Mouse (Mus musculus): ENCODE data around the gene Gm16253. TPM values are rescaled to one million over a fixed set of nuclear protein-coding genes. Genes with fewer than 3 reads are reported as not detected.

Gene Gm16253
- polyA plus RNA-seq, 1 experiment, result not detected

DNA sequence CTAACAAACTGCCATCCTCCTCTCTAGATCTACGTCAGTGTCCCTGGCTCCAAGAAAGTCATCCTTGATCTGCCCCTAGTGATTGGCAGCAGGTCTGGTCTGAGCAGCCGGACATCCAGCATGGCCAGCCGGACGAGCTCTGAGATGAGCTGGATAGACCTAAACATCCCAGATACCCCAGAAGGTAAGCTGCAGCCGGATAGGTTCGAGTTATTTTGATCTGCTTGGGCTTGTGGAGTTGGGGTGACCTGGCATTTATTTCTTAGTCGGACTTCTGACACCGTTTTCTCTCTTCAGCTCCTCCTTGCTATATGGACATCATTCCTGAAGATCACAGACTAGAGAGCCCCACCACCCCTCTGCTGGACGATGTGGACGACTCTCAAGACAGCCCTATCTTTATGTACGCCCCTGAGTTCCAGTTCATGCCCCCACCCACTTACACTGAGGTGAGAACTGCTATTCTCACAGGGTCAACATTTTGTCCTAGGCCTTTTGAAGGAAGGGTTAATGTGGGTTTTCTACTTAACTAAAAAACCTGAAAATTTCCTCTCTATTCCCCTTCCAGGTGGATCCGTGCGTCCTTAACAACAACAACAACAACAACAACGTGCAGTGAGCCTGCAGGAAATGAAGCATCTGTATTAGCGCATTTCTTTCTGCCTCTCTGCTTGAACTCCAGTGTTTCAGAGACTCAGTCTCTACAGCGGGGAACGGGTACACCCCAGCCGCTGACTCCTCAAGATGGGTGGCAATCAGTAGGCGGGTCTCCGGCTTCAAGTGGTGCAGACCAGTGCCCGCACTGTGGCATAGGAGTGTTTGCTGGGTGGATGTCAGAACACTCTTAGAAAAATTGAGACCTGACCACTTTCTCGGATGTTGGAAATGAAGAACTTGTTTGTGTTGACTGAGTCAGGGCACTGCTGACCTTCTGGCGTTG, 16.6 kb upstream of the Gm16253 start:
- H3K4me1 ChIP-seq (replicated peaks; ENCODE audit: control insufficient read depth, insufficient read depth, low read length), result peaks cover 52% of the 10 kb centered on the region
- H3K27ac ChIP-seq (ENCODE audit: control insufficient read depth, insufficient read depth, low read length), result no peak overlapping the region; the same call in 1 of the 2 replicates
- TF ChIP-seq POLR2A (IDR thresholded peaks at IDR 0.05; ENCODE audit: control insufficient read depth, extremely low read depth, insufficient read depth, low read length, poor library complexity) (no peak), CTCF (IDR thresholded peaks at IDR 0.05; ENCODE audit: borderline replicate concordance, control insufficient read depth, extremely low read depth, insufficient read depth, low read length, poor library complexity) (no peak)
- WGBS, result 55% methylated on average over 23 of the region's 23 CpGs
- peak overlapping the region; percentile 88 for H3K4me3 ChIP-seq (ENCODE audit: control insufficient read depth, insufficient read depth, low read length)
- no peak for DNase-seq
- H3K36me3 ChIP-seq (ENCODE audit: control insufficient read depth, insufficient read depth, low read length), result peaks cover 26% of the 10 kb centered on the region
- H3K27me3 ChIP-seq (ENCODE audit: control insufficient read depth, insufficient read depth, low read length), result no peaks in the 10 kb centered on the region

DNA sequence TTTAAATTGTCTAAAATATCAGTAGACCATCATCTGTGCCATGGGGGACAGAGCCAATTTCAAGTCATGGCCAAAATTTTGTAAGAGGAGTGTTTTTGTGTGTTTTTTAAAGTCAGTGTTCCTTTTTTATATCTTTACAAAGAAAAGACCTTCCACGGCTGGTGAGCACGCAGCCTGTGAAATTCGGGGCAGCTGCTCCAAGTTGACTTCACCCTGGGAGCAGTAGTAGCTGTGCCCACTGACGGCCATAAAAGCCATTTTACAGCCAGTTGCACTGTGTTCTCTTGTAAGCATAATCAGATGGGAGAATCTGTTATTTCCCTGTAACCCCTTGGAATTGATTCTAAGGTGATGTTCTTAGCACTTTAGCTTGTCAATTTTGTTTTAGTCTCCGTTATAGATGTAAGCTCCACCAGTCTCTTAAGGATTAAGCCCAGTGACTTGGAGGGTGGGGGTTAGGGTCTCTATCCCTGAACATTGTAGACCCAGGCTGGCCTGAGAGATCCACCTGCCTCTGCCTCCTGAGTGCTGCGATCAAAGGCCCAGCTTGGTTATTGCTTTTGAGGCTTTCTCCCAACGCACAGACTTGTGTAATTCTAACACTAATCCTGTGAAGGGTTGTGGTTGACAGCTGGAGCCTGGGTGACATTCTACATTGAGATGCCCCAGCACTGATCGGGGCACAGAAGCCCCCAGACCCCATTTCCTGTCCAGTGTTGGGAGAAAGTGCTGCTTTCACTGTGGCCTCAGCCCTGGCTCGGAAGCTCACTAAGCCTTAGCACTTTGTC, 15.7 kb upstream of the Gm16253 start:
- Histone ChIP-seq H3K4me3 (ENCODE audit: control insufficient read depth, insufficient read depth, low read length) (peak overlapping the region; percentile 17), H3K36me3 (ENCODE audit: control insufficient read depth, insufficient read depth, low read length) (peaks cover 26% of the 10 kb centered on the region), H3K4me1 (replicated peaks; ENCODE audit: control insufficient read depth, insufficient read depth, low read length) (peaks cover 49% of the 10 kb centered on the region), H3K27me3 (ENCODE audit: control insufficient read depth, insufficient read depth, low read length) (no peaks in the 10 kb centered on the region), H3K27ac (ENCODE audit: control insufficient read depth, insufficient read depth, low read length) (no peak overlapping the region)
- no peak for DNase-seq
- TF ChIP-seq CTCF (IDR thresholded peaks at IDR 0.05; ENCODE audit: borderline replicate concordance, control insufficient read depth, extremely low read depth, insufficient read depth, low read length, poor library complexity) (no peak), POLR2A (IDR thresholded peaks at IDR 0.05; ENCODE audit: control insufficient read depth, extremely low read depth, insufficient read depth, low read length, poor library complexity) (no peak)
- 79% methylated on average over 9 of the region's 9 CpGs for WGBS

DNA sequence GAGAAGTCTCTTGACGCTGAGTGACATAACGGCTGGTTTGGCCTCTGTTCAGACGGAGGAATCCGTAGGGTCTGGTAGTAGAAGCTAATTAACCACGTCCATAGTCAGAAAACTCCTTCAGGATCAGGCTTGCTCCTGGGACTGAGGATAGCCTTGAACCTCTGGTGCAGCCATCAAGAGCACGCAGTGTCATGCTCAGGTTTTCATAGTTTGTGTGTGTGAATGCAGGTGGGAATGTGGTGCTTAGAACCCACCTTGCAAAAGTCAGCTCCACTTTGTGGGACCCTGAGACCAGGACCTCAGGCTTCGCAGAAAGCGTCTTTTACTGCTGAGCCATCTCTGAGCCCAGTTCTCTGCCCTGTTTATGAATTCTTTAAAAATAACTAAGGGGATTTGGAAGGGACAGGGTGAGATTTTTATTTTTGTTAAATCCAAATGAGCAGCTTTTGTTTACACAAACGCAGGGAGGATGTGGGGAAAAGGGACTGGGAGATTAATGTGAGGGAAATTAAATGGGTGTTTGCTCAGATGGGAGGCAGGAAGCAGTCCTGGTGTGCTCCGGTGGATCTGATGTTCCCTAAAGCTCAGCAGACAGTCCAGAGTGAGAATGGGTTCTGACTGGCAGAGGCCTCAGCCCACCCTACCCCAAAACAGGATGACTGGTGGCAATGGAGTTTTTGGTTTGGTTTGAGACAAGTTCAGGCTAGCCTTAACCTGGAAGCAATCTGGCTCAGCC, 14.7 kb upstream of the Gm16253 start:
- Histone ChIP-seq H3K36me3 (ENCODE audit: control insufficient read depth, insufficient read depth, low read length) (peaks cover 26% of the 10 kb centered on the region), H3K4me1 (replicated peaks; ENCODE audit: control insufficient read depth, insufficient read depth, low read length) (peaks cover 55% of the 10 kb centered on the region), H3K4me3 (ENCODE audit: control insufficient read depth, insufficient read depth, low read length) (no peak overlapping the region), H3K27me3 (ENCODE audit: control insufficient read depth, insufficient read depth, low read length) (no peaks in the 10 kb centered on the region), H3K27ac (ENCODE audit: control insufficient read depth, insufficient read depth, low read length) (no peak overlapping the region; the same call in 1 of the 2 replicates)
- DNase-seq, result no peak
- no peak for TF ChIP-seq POLR2A (IDR thresholded peaks at IDR 0.05; ENCODE audit: control insufficient read depth, extremely low read depth, insufficient read depth, low read length, poor library complexity)
- no peak for TF ChIP-seq CTCF (IDR thresholded peaks at IDR 0.05; ENCODE audit: borderline replicate concordance, control insufficient read depth, extremely low read depth, insufficient read depth, low read length, poor library complexity)
- 81% methylated on average over 10 of the region's 10 CpGs for WGBS

DNA sequence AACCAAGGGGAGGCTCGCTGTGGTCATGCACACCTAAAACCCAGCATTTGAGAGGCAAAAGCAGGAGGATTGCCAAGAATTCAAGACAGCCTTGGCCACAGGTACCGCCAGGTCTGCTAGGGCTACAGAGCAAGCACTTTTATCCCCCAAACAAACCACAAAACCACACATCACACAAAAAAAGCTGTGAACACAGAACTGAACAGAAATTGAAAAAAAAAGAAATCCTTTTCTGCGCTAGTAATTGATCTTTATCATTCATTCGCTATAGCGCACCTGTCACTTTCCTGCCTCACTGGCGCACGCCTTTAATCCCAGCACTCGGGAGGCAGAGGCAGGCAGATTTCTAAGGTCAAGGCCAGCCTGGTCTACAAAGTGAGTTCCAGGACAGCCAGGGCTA, 13.5 kb upstream of the Gm16253 start:
- 6% methylated on average over 8 of the region's 8 CpGs for WGBS
- Histone ChIP-seq H3K4me3 (ENCODE audit: control insufficient read depth, insufficient read depth, low read length) (no peak overlapping the region), H3K36me3 (ENCODE audit: control insufficient read depth, insufficient read depth, low read length) (peaks cover 26% of the 10 kb centered on the region), H3K27ac (ENCODE audit: control insufficient read depth, insufficient read depth, low read length) (no peak overlapping the region), H3K4me1 (replicated peaks; ENCODE audit: control insufficient read depth, insufficient read depth, low read length) (peaks cover 61% of the 10 kb centered on the region), H3K27me3 (ENCODE audit: control insufficient read depth, insufficient read depth, low read length) (no peaks in the 10 kb centered on the region)
- TF ChIP-seq POLR2A (IDR thresholded peaks at IDR 0.05; ENCODE audit: control insufficient read depth, extremely low read depth, insufficient read depth, low read length, poor library complexity), result no peak
- no peak for TF ChIP-seq CTCF (IDR thresholded peaks at IDR 0.05; ENCODE audit: borderline replicate concordance, control insufficient read depth, extremely low read depth, insufficient read depth, low read length, poor library complexity)
- DNase-seq, result peak; percentile 44

DNA sequence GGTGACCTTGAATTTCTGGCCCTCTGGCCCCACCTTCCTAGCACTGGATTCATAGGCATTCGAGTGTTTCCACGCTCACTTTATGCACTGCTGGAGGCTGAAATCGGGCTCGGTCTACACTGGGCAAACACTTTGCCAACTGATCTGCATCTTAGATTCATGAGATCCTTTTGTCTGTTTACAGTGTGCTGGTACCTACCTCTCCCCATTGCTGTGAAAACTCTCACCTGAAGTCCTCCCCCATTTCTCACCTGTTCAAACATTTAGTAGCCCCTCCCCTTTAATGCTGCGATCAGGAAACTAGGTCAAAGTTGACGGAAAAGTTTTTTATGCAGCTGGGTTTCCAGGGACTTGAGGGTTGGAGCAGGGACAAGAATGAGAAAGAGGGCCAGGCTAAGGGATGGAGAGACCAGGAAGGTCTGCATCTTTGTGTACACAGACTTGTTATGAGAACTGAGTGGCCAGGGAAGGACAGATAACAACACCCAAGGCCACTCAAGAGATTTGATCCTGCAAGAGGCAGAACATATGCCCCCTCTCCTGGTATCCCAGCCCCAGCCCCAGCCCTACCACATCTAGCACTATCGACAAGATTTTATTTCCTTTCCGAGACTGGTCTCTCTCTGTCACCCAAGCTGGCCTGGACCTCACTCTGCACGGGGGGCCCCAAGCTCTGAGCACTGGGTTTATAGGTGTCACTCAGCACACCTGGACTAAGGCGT, 12.7 kb upstream of the Gm16253 start:
- no peak for DNase-seq
- Histone ChIP-seq H3K36me3 (ENCODE audit: control insufficient read depth, insufficient read depth, low read length) (peaks cover 25% of the 10 kb centered on the region), H3K27me3 (ENCODE audit: control insufficient read depth, insufficient read depth, low read length) (no peaks in the 10 kb centered on the region), H3K27ac (ENCODE audit: control insufficient read depth, insufficient read depth, low read length) (no peak overlapping the region), H3K4me1 (replicated peaks; ENCODE audit: control insufficient read depth, insufficient read depth, low read length) (peaks cover 61% of the 10 kb centered on the region), H3K4me3 (ENCODE audit: control insufficient read depth, insufficient read depth, low read length) (no peak overlapping the region)
- 40% methylated on average over 10 of the region's 10 CpGs for WGBS
- TF ChIP-seq POLR2A (IDR thresholded peaks at IDR 0.05; ENCODE audit: control insufficient read depth, extremely low read depth, insufficient read depth, low read length, poor library complexity), result no peak
